Mouse (Mus musculus) embryonic facial prominence, embryonic 11.5 days (tissue): Measurements from ENCODE around the gene Akap10. TPM values are rescaled to one million over a fixed set of nuclear protein-coding genes. Genes with fewer than 3 reads are reported as not detected.
"Not testable (repeated sequence)": the region's sequence is repeated elsewhere in the genome, so short reads cannot be mapped to it uniquely, and the experiment has no call there.

Experiments used
- ATAC-seq: fragments of 200-750 bp; cut with Nextera tagmentation; replicated peaks from 2 replicates; pipeline ENCODE4 v1.8.0; 2017; ENCODE audit warnings: low read depth; ENCODE audit not compliant: insufficient number of reproducible peaks, low FRiP score, low TSS enrichment
- DNase-seq: peaks from one replicate; pipeline ENCODE4 v3.0.0-alpha.2; 2015; ENCODE audit warnings: low spot score
- H3K27ac ChIP-seq: fragments of 300-500 bp; sonication (generic); replicated peaks from 2 replicates; pipeline ENCODE4 v1.5.1; 2014; ENCODE audit warnings: mild to moderate bottlenecking, low read depth, low read length, control low read depth
- H3K27me3 ChIP-seq: fragments of 300-500 bp; sonication (generic); 2 replicates; pipeline ENCODE4 v1.6.1; 2014; ENCODE audit warnings: mild to moderate bottlenecking, low read length, moderate library complexity, mixed read lengths; ENCODE audit not compliant: control insufficient read depth, insufficient read depth
- H3K36me3 ChIP-seq: fragments of 300-500 bp; sonication (generic); replicated peaks from 2 replicates; pipeline ENCODE4 v1.6.1; 2014; ENCODE audit warnings: low read depth, mild to moderate bottlenecking, low read length, moderate library complexity, mixed read lengths; ENCODE audit not compliant: control insufficient read depth, insufficient read depth
- H3K4me1 ChIP-seq: fragments of 300-500 bp; sonication (generic); 2 replicates; pipeline ENCODE4 v1.6.1; 2014; ENCODE audit warnings: low read length, mixed read lengths; ENCODE audit not compliant: control insufficient read depth, insufficient read depth
- H3K4me2 ChIP-seq: fragments of 300-500 bp; sonication (generic); 2 replicates; pipeline ENCODE4 v1.6.1; 2014; ENCODE audit warnings: low read depth, mild to moderate bottlenecking, control low read depth, low read length, moderate library complexity
- H3K4me3 ChIP-seq: fragments of 300-500 bp; sonication (generic); 2 replicates; pipeline ENCODE4 v1.5.1; 2014; ENCODE audit warnings: low read depth, low read length, control low read depth
- H3K9ac ChIP-seq: fragments of 300-500 bp; sonication (generic); replicated peaks from 2 replicates; pipeline ENCODE4 v1.6.1; 2014; ENCODE audit warnings: mild to moderate bottlenecking, control low read depth, low read length
- H3K9me3 ChIP-seq: fragments of 300-500 bp; sonication (generic); replicated peaks from 2 replicates; pipeline ENCODE4 v1.6.1; 2016; ENCODE audit warnings: mild to moderate bottlenecking, low read length, inconsistent platforms, mixed read lengths; ENCODE audit not compliant: control insufficient read depth
- WGBS: fragments of 180-500 bp; shearing (Covaris S2); extraction: QIAGEN DNeasy Blood & Tissue Kit; methylation state at CpG from one replicate; pipeline ENCODE4 v1.1.7; 2014; 5-methylcytosine and 5-hydroxymethylcytosine counted together
- polyA plus RNA-seq: library from polyadenylated mRNA; unstranded; fragments of >200 nt; fragmentation: Nextera tagmentation; extraction: Ambion mirVana; gene quantifications from 2 replicates; pipeline ENCODE4 v1.2.1, GENCODE M21; 2014

Gene Akap10
- polyA plus RNA-seq, 1 experiment from 2014 or later = 15.5 TPM

- WGBS = 86% methylated on average over 1 of the region's 1 CpGs
- no peaks in the 10 kb centered on the region for H3K27me3 ChIP-seq
- ATAC-seq (no peak), DNase-seq (no peak)
- H3K4me2 ChIP-seq = no peak overlapping the region
- H3K4me1 ChIP-seq = no peaks in the 10 kb centered on the region
- H3K9me3 ChIP-seq = no peaks in the 10 kb centered on the region
- H3K27ac ChIP-seq = no peak overlapping the region
- H3K36me3 ChIP-seq = no peaks in the 10 kb centered on the region
- no peak overlapping the region for H3K9ac ChIP-seq
- H3K4me3 ChIP-seq = no peak overlapping the region
Observed at GRCm38 (mm10) chr11:61859316-61859715, 70.7 kb downstream of the Akap10 start.

GRCm38 (mm10) chr11:61855539-61855938, 74.5 kb downstream of the Akap10 start:
- Histone ChIP-seq H3K4me2 (peak overlapping the region; percentile 89), H3K27me3 (no peaks in the 10 kb centered on the region), H3K4me1 (no peaks in the 10 kb centered on the region), H3K27ac (no peak overlapping the region; the same call in 1 of the 2 replicates), H3K4me3 (peak overlapping the region; percentile 73), H3K9me3 (no peaks in the 10 kb centered on the region), H3K9ac (peak overlapping the region; percentile 82), H3K36me3 (no peaks in the 10 kb centered on the region)
- ATAC-seq (no peak), DNase-seq (no peak)
- whole genome bisulfite sequencing = 48% methylated on average over 6 of the region's 6 CpGs

DNA sequence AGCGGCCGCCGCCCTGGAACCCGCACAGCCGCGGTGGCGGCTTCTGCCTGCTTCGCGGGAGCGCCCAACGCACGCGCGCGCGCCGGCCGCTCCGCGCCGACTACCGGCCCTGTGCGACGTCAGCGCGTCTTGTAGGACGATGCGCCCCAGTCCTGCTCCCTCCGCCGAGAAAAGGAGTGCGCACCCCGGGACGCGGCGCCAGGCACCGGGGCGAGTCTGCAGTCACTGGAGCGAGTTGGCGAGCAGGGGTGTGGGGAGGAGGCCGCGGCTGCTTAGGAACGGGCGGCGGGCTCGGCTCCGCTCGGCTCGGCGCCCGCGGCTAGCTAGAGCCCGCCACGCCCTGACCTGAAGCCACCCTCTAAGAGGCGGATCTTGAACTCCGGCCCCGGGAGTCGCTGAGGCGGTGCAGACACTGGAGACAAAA, 75.1 kb downstream of the Akap10 start, which contains the start of gene Ulk2:
Gene Ulk2, minus strand, starts transcription at position 86 of the 424 bp plus-strand sequence.
- under 1% methylated on average over 57 of the region's 58 CpGs for WGBS
- peak; percentile 84 for ATAC-seq

DNA sequence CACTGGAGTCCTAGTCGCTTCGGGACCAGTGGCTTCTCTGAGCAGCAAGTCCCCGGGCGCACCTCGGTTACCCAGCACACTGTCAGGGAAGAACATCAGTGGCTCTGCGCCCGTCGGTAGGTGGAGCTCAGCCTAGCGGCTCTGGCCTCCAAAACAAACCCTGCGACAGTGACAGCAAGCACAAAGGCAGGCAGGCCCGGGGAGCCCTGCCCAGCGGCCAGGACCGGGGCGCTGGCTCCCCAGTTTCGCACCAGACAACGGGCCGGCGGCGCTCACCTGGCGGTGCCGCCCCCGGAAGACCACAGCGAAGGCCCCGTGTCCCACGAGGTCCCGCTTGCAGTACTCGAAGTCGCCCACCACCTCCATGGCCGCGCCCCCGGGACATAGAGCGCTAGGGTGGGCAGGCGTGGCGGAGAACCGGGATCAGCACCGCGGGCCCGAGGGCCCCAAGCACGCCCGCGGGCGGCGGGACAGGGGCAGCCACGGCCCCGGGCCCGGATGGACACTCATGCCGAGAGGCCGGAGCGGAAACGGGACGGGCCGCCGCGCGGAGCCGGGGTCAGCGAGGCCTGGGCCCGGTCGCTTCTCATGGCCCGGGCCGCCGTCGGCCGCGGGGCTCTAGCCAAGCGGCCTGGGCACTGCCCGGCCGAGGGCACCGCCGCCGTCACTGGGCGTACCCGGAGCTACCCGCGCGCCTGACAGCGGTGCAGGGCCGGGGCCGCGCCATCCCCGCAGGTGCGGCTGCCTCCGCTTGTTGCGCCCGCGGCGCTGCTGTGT, 75.7 kb downstream of the Akap10 start:
- Histone ChIP-seq H3K9me3 (no peaks in the 10 kb centered on the region), H3K36me3 (no peaks in the 10 kb centered on the region), H3K9ac (peak overlapping the region; percentile 82), H3K4me2 (peak overlapping the region; percentile 89), H3K27me3 (no peaks in the 10 kb centered on the region), H3K27ac (peak overlapping the region; percentile 71), H3K4me1 (no peaks in the 10 kb centered on the region), H3K4me3 (peak overlapping the region; percentile 73)
- DNase-seq (peak; percentile 81), ATAC-seq (peak; percentile 78)
- WGBS = 0% methylated on average over 81 of the region's 87 CpGs

More for the DNA sequence above, 75.1 kb downstream of the Akap10 start, which contains the start of gene Ulk2:
- Histone ChIP-seq H3K27ac (peak within 1 kb of the TSS; percentile 71), H3K27me3 (no peaks in the 10 kb centered on the region), H3K4me1 (no peaks in the 10 kb centered on the region), H3K36me3 (no peaks in the 10 kb centered on the region), H3K9ac (peak within 1 kb of the TSS; percentile 82), H3K9me3 (no peaks in the 10 kb centered on the region), H3K4me2 (peak within 1 kb of the TSS; percentile 89), H3K4me3 (peak within 1 kb of the TSS; percentile 73)
- DNase-seq = peak; percentile 92

- Histone ChIP-seq H3K9ac (peak overlapping the region; percentile 82), H3K36me3 (no peaks in the 10 kb centered on the region), H3K27me3 (no peaks in the 10 kb centered on the region), H3K9me3 (no peaks in the 10 kb centered on the region), H3K4me3 (peak overlapping the region; percentile 73), H3K4me2 (peak overlapping the region; percentile 89), H3K4me1 (no peaks in the 10 kb centered on the region), H3K27ac (no peak overlapping the region; the same call in 1 of the 2 replicates)
- DNase-seq = no peak
- 10% methylated on average over 5 of the region's 5 CpGs for WGBS
- ATAC-seq = no peak
Observed at GRCm38 (mm10) chr11:61853659-61854058, 76.4 kb downstream of the Akap10 start.

- no peak for DNase-seq
- H3K4me3 ChIP-seq = no peak overlapping the region
- H3K36me3 ChIP-seq = no peaks in the 10 kb centered on the region
- no peaks in the 10 kb centered on the region for H3K4me1 ChIP-seq
- no peaks in the 10 kb centered on the region for H3K9me3 ChIP-seq
- H3K4me2 ChIP-seq = no peak overlapping the region
- H3K27me3 ChIP-seq = no peaks in the 10 kb centered on the region
- no peak overlapping the region for H3K9ac ChIP-seq
- no peak overlapping the region for H3K27ac ChIP-seq
- ATAC-seq = no peak
Observed at GRCm38 (mm10) chr11:61852916-61853315, 77.1 kb downstream of the Akap10 start.

DNA sequence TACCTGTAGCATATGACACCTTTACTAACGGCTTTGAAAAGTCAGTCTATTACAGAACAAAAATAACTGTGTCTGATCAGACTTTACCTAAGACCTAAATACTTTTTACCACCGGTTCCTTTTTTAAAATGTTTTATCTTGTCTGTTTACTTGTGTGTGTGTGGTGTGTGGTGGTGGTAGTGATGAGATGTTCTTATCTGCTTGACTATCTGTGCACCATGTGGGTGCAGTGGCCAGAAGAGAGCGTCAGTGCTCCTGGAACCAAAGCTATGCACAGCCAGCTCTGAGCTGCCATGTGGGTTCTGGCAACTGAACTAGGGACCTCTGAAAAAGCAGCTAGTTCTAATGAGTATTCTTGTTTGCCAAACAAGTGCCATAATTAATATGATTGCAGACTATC, 78.9 kb downstream of the Akap10 start:
- Histone ChIP-seq H3K4me3 (no peak overlapping the region), H3K27ac (no peak overlapping the region), H3K36me3 (no peaks in the 10 kb centered on the region), H3K9ac (no peak overlapping the region), H3K9me3 (no peaks in the 10 kb centered on the region), H3K27me3 (no peaks in the 10 kb centered on the region), H3K4me2 (no peak overlapping the region), H3K4me1 (no peaks in the 10 kb centered on the region)
- 85% methylated on average over 3 of the region's 3 CpGs for WGBS
- no peak for ATAC-seq
- no peak for DNase-seq

GRCm38 (mm10) chr11:61840663-61841062, 89.4 kb downstream of the Akap10 start:
- not testable (repeated sequence) for H3K9ac ChIP-seq, H3K9me3 ChIP-seq, H3K27ac ChIP-seq, DNase-seq, ATAC-seq, H3K27me3 ChIP-seq, H3K4me1 ChIP-seq, H3K36me3 ChIP-seq, H3K4me3 ChIP-seq, H3K4me2 ChIP-seq
- WGBS = 59% methylated on average over 3 of the region's 3 CpGs
